Mouse (Mus musculus): ENCODE measurements around the gene Iqch. TPM values are rescaled to one million over a fixed set of nuclear protein-coding genes. Genes with fewer than 3 reads are reported as not detected.

The Iqch gene
- polyA plus RNA-seq, 1 experiment from 2014 or later: 0.17 TPM

DNA sequence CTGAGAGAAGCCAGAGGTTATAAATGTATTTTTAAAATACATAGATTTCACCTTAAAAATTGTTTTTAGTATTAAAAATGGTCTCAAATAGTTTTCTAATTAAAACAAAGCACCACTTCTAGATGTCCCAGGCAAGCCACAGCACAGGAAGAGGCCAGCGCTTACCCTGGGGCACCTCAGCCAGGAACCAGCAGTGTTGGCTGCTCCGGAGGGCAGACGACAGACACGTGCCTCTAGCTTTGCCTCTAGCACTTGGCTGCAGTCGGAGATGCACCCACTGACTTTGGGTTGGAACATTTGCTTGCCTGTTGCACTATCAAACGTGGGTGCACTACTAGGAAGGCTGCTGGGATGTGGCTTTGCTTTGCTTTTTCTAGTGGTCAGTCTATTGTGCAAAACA, 30.4 kb downstream of the Iqch start:
- DNase-seq (ENCODE audit: low spot score): no peak
- H3K9me3 ChIP-seq (ENCODE audit: control insufficient read depth, low read length): no peaks in the 10 kb centered on the region
- H3K4me3 ChIP-seq (ENCODE audit: low read depth, low read length): no peak overlapping the region
- WGBS: 30% methylated on average over 6 of the region's 6 CpGs
- H3K36me3 ChIP-seq (ENCODE audit: control insufficient read depth, insufficient read depth, low read length): no peaks in the 10 kb centered on the region
- no peak overlapping the region for H3K9ac ChIP-seq (ENCODE audit: low read length)
- H3K4me2 ChIP-seq (ENCODE audit: low read depth, severe bottlenecking): no peak overlapping the region
- peaks cover 18% of the 10 kb centered on the region for H3K4me1 ChIP-seq (ENCODE audit: control insufficient read depth, insufficient read depth, low read length)
- no peak overlapping the region for H3K27ac ChIP-seq (replicated peaks; ENCODE audit: low read depth, low read length)
- ATAC-seq (ENCODE audit: insufficient number of reproducible peaks, low FRiP score, low TSS enrichment, low read depth): no peak
- H3K27me3 ChIP-seq (ENCODE audit: control insufficient read depth, insufficient read depth, low read length): no peaks in the 10 kb centered on the region

DNA sequence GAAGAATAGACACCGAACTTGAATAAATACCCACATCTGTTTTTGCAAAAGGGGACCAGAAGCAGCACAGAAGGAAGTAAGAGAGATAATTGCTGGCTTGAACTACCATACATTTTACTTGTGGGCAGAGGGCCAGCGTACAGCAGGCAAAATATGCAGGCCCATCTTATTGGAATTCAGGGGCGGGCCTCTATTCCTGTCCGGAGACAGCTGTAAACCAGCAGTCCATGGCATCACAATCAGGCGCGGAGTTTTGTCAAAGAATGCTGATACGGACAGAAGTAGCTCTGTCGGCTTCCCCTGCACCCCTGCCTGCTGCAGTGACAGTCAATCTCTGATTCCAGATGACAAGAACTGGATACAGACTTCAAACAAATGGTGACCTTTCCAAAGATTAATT, 33.5 kb downstream of the Iqch start:
- ATAC-seq (ENCODE audit: insufficient number of reproducible peaks, low FRiP score, low TSS enrichment, low read depth) (no peak), DNase-seq (ENCODE audit: low spot score) (no peak)
- no peaks in the 10 kb centered on the region for H3K36me3 ChIP-seq (ENCODE audit: control insufficient read depth, insufficient read depth, low read length)
- peaks cover 18% of the 10 kb centered on the region for H3K4me1 ChIP-seq (ENCODE audit: control insufficient read depth, insufficient read depth, low read length)
- H3K4me3 ChIP-seq (ENCODE audit: low read depth, low read length): no peak overlapping the region
- no peak overlapping the region for H3K9ac ChIP-seq (ENCODE audit: low read length)
- 42% methylated on average over 8 of the region's 8 CpGs for WGBS
- no peaks in the 10 kb centered on the region for H3K9me3 ChIP-seq (ENCODE audit: control insufficient read depth, low read length)
- no peaks in the 10 kb centered on the region for H3K27me3 ChIP-seq (ENCODE audit: control insufficient read depth, insufficient read depth, low read length)
- H3K27ac ChIP-seq (replicated peaks; ENCODE audit: low read depth, low read length): no peak overlapping the region
- H3K4me2 ChIP-seq (ENCODE audit: low read depth, severe bottlenecking): no peak overlapping the region

DNA sequence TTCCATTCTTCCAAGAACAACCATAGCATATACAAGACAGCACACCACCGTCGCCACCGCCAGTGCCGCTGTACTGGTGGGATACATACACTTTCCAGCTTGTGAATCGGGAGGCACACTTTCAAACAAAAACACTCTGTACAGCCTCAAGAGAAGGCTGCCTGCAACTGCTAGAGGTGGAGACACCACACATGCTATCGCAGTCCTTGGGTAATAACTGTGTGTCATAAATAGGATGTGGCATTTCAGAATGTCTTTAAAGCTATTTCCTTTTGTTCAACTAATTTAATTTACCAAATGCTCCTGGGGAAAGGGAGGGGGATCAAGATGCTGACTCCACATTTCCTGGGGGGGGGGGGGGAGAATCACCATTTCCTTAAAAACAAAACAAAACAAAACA, 34.0 kb downstream of the Iqch start:
- H3K4me1 ChIP-seq (ENCODE audit: control insufficient read depth, insufficient read depth, low read length): peaks cover 18% of the 10 kb centered on the region
- no peaks in the 10 kb centered on the region for H3K36me3 ChIP-seq (ENCODE audit: control insufficient read depth, insufficient read depth, low read length)
- no peak overlapping the region for H3K27ac ChIP-seq (replicated peaks; ENCODE audit: low read depth, low read length)
- 81% methylated on average over 6 of the region's 6 CpGs for WGBS
- no peaks in the 10 kb centered on the region for H3K9me3 ChIP-seq (ENCODE audit: control insufficient read depth, low read length)
- no peak overlapping the region for H3K9ac ChIP-seq (ENCODE audit: low read length)
- no peak overlapping the region for H3K4me2 ChIP-seq (ENCODE audit: low read depth, severe bottlenecking)
- H3K4me3 ChIP-seq (ENCODE audit: low read depth, low read length): no peak overlapping the region
- ATAC-seq (ENCODE audit: insufficient number of reproducible peaks, low FRiP score, low TSS enrichment, low read depth): no peak
- no peak for DNase-seq (ENCODE audit: low spot score)
- no peaks in the 10 kb centered on the region for H3K27me3 ChIP-seq (ENCODE audit: control insufficient read depth, insufficient read depth, low read length)

DNA sequence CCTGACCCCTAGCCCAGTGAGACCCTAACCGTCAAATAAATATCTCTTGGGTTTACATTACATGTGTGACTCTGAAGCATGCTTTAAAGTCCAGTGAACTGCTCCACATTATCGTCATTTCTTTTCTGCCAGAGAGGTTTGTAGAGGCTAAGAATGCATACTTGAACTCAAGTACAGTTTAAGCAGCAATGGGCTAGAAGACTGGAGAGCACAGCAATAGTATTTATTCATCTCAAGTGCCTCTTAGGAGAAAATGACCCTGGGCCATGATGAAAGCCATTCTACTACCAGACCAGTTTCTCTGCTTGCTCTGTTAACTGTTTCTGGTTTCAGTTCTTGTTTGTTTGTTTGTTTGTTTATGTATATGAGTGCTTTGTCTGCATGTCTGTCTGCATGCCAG, 38.9 kb downstream of the Iqch start:
- Histone ChIP-seq H3K4me1 (ENCODE audit: control insufficient read depth, insufficient read depth, low read length) (peaks cover 9% of the 10 kb centered on the region; the same call in 1 of the 2 replicates), H3K27me3 (ENCODE audit: control insufficient read depth, insufficient read depth, low read length) (no peaks in the 10 kb centered on the region), H3K36me3 (ENCODE audit: control insufficient read depth, insufficient read depth, low read length) (no peaks in the 10 kb centered on the region), H3K9ac (ENCODE audit: low read length) (no peak overlapping the region), H3K4me2 (ENCODE audit: low read depth, severe bottlenecking) (no peak overlapping the region), H3K4me3 (ENCODE audit: low read depth, low read length) (no peak overlapping the region), H3K9me3 (ENCODE audit: control insufficient read depth, low read length) (no peaks in the 10 kb centered on the region), H3K27ac (replicated peaks; ENCODE audit: low read depth, low read length) (no peak overlapping the region)
- WGBS: 91% methylated on average over 2 of the region's 2 CpGs
- DNase-seq (ENCODE audit: low spot score) (no peak), ATAC-seq (ENCODE audit: insufficient number of reproducible peaks, low FRiP score, low TSS enrichment, low read depth) (no peak)

DNA sequence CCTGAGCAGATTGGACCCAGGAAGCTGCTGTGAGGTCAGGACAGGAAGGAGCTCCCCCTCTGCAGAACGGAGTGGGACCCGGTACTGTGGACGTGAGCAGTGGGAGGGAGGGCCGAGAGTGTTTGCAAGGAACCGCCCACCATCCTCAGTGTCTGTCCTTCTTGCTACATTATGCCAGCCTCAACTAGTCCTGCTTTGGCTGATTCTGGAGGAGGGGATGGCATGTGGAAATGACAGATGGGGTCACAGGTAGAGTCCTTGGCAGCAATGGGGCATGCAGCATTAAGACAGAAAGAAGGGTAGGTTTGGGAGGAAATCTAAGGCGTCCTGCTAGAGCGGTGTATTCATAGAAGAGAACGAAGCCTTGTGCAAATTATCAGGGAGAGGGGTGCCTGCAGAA, 40.4 kb downstream of the Iqch start:
- ATAC-seq (ENCODE audit: insufficient number of reproducible peaks, low FRiP score, low TSS enrichment, low read depth): no peak
- Histone ChIP-seq H3K9me3 (ENCODE audit: control insufficient read depth, low read length) (no peaks in the 10 kb centered on the region), H3K27me3 (ENCODE audit: control insufficient read depth, insufficient read depth, low read length) (no peaks in the 10 kb centered on the region), H3K27ac (replicated peaks; ENCODE audit: low read depth, low read length) (no peak overlapping the region), H3K4me3 (ENCODE audit: low read depth, low read length) (no peak overlapping the region), H3K9ac (ENCODE audit: low read length) (no peak overlapping the region), H3K36me3 (ENCODE audit: control insufficient read depth, insufficient read depth, low read length) (no peaks in the 10 kb centered on the region), H3K4me2 (ENCODE audit: low read depth, severe bottlenecking) (no peak overlapping the region), H3K4me1 (ENCODE audit: control insufficient read depth, insufficient read depth, low read length) (no peaks in the 10 kb centered on the region)
- WGBS: 63% methylated on average over 8 of the region's 8 CpGs
- no peak for DNase-seq (ENCODE audit: low spot score)

DNA sequence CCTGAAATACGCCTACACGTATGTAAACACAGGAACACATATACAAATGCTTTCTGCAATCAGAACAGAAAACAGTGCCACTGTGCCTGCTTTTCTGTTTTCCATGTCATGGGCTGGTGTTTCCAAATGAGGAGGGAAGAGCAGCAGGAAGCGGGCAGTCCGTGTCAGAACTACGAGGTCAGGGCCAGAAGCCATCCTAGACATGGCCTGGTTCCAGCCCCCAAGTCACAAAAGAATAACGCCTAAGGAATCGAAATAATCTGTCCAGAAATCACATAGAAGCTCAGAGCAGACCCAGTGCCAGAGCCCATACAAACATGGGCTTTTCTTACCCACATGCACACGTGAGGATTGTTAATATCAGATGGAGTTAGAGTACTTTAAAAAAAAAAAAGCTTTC, 45.4 kb downstream of the Iqch start:
- Histone ChIP-seq H3K4me3 (ENCODE audit: low read depth, low read length) (no peak overlapping the region), H3K4me1 (ENCODE audit: control insufficient read depth, insufficient read depth, low read length) (no peaks in the 10 kb centered on the region), H3K27me3 (ENCODE audit: control insufficient read depth, insufficient read depth, low read length) (no peaks in the 10 kb centered on the region), H3K36me3 (ENCODE audit: control insufficient read depth, insufficient read depth, low read length) (no peaks in the 10 kb centered on the region), H3K27ac (replicated peaks; ENCODE audit: low read depth, low read length) (no peak overlapping the region), H3K4me2 (ENCODE audit: low read depth, severe bottlenecking) (no peak overlapping the region), H3K9ac (ENCODE audit: low read length) (no peak overlapping the region), H3K9me3 (ENCODE audit: control insufficient read depth, low read length) (no peaks in the 10 kb centered on the region)
- 89% methylated on average over 8 of the region's 8 CpGs for WGBS
- ATAC-seq (ENCODE audit: insufficient number of reproducible peaks, low FRiP score, low TSS enrichment, low read depth): no peak
- DNase-seq (ENCODE audit: low spot score): no peak

DNA sequence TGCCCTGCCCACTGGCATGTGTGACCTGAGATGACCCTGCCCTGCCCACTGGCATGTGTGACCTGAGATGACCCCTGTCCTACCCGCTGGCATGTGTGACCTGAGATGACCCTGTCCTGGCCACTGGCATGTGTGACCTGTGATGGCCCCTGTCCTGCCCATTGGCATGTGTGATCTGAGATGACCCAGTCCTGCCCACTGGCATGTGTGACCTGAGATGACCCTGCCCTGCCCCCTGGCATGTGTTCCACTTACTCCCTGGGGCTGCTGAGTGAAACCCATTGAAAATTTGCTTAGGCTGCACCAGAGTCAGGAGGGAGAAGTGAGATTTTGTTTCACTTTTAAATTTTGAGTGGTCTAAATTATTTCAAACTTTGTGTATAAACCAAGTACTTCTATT, 46.0 kb downstream of the Iqch start:
- DNase-seq (ENCODE audit: low spot score): no peak
- Histone ChIP-seq H3K4me1 (ENCODE audit: control insufficient read depth, insufficient read depth, low read length) (no peaks in the 10 kb centered on the region), H3K9ac (ENCODE audit: low read length) (no peak overlapping the region), H3K36me3 (ENCODE audit: control insufficient read depth, insufficient read depth, low read length) (no peaks in the 10 kb centered on the region), H3K9me3 (ENCODE audit: control insufficient read depth, low read length) (no peaks in the 10 kb centered on the region), H3K4me2 (ENCODE audit: low read depth, severe bottlenecking) (no peak overlapping the region), H3K27me3 (ENCODE audit: control insufficient read depth, insufficient read depth, low read length) (no peaks in the 10 kb centered on the region), H3K4me3 (ENCODE audit: low read depth, low read length) (no peak overlapping the region), H3K27ac (replicated peaks; ENCODE audit: low read depth, low read length) (no peak overlapping the region)
- no peak for ATAC-seq (ENCODE audit: insufficient number of reproducible peaks, low FRiP score, low TSS enrichment, low read depth)
- WGBS: 67% methylated on average over 1 of the region's 1 CpGs

DNA sequence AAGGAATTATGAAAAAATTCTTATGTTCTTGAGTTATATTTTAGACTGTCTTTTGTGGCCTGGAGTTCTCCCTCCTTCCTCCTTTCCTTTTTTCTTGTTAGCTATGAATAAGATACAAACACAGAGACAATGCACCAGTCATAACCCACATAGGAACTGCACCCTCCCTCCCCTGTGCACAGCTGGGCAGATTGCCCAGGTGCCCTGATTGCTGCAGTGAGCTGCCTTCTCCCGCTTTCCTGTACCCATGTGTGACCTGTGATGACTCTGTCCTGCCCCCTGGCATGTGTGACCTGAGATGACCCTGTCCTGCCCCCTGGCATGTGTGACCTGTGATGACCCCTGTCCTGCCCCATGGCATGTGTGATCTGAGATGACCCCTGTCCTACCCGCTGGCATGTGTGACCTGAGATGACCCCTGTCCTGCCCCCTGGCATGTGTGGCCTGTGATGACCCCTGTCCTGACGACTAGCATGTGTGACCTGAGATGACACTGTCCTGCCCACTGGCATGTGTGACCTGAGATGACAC, 46.8 kb downstream of the Iqch start:
- no peak overlapping the region for H3K4me2 ChIP-seq (ENCODE audit: low read depth, severe bottlenecking)
- no peak overlapping the region for H3K9ac ChIP-seq (ENCODE audit: low read length)
- ATAC-seq (ENCODE audit: insufficient number of reproducible peaks, low FRiP score, low TSS enrichment, low read depth): no peak
- H3K27me3 ChIP-seq (ENCODE audit: control insufficient read depth, insufficient read depth, low read length): no peaks in the 10 kb centered on the region
- no peak for DNase-seq (ENCODE audit: low spot score)
- H3K9me3 ChIP-seq (ENCODE audit: control insufficient read depth, low read length): no peaks in the 10 kb centered on the region
- H3K36me3 ChIP-seq (ENCODE audit: control insufficient read depth, insufficient read depth, low read length): no peaks in the 10 kb centered on the region
- H3K4me1 ChIP-seq (ENCODE audit: control insufficient read depth, insufficient read depth, low read length): no peaks in the 10 kb centered on the region
- 63% methylated on average over 3 of the region's 3 CpGs for WGBS
- H3K4me3 ChIP-seq (ENCODE audit: low read depth, low read length): no peak overlapping the region
- no peak overlapping the region for H3K27ac ChIP-seq (replicated peaks; ENCODE audit: low read depth, low read length)

DNA sequence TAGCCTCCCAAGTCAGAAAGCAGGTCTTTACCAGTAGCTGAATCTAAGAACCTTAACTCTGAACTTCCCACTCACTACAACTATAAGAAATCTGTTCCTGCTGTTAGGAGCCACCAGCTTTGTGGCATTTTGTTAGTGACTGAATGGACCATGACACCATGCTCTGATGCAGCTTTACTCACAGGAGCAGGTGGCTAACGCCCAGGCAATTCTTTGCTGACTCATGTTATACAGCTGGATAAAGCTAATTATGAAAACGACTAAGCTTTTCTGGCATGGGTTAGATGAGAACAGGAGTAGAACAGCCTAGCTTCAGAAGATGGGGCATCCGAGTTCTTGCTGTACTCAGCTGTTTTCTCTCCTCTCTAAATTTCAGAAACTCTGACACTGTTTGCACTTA, 48.7 kb downstream of the Iqch start:
- Histone ChIP-seq H3K27ac (replicated peaks; ENCODE audit: low read depth, low read length) (no peak overlapping the region), H3K4me3 (ENCODE audit: low read depth, low read length) (no peak overlapping the region), H3K4me2 (ENCODE audit: low read depth, severe bottlenecking) (no peak overlapping the region), H3K27me3 (ENCODE audit: control insufficient read depth, insufficient read depth, low read length) (no peaks in the 10 kb centered on the region), H3K4me1 (ENCODE audit: control insufficient read depth, insufficient read depth, low read length) (no peaks in the 10 kb centered on the region), H3K36me3 (ENCODE audit: control insufficient read depth, insufficient read depth, low read length) (no peaks in the 10 kb centered on the region), H3K9ac (ENCODE audit: low read length) (no peak overlapping the region), H3K9me3 (ENCODE audit: control insufficient read depth, low read length) (no peaks in the 10 kb centered on the region)
- ATAC-seq (ENCODE audit: insufficient number of reproducible peaks, low FRiP score, low TSS enrichment, low read depth): no peak
- DNase-seq (ENCODE audit: low spot score): no peak
- 83% methylated on average over 3 of the region's 3 CpGs for WGBS
